Mouse (Mus musculus) G1E (cell line): ENCODE results near the gene Resp18.

ENCODE experiments used
- CTCF ChIP-seq: IDR thresholded peaks from 2 replicates; pipeline ENCODE4 v1.5.1; 2012; ENCODE audit warnings: low read depth, low read length, inconsistent platforms, mixed read lengths
- TAL1 ChIP-seq: conservative IDR thresholded peaks from 2 replicates; pipeline ENCODE4 v1.6.1; 2012; ENCODE audit warnings: low read depth, low read length, inconsistent platforms, mixed read lengths

DNA sequence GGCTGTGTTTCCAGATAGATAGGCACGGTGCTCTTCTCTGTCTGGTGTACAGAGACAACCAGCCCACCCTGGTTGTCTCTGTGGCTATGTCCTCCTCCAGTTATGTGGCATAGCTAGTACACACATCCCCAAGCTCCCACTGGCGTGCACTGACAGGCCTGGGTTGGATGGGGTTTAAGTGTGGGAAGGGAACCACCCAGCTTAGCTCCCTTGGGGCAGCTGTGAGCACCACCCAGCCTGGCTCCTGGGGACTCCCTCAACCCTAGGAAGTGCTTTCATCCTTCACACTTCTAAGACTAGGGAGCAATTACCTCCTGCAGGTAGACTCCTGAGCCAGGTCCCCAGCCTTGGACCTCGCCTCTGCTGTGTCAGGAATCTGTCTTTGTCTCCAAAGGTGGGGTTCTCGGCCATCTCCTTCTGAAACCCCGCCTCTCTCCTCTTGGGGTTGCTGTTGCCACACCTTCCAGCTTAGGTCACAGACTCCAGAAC is 46.5 kb downstream of the Resp18 start, which contains the start of gene A630095N17Rik:
- TF ChIP-seq CTCF (no peak), TAL1 (no peak)
